Mouse (Mus musculus): ENCODE measurements around the gene Ccdc85b.

GRCm38 (mm10) chr19:5490313-5490897 is 32.7 kb upstream of the Ccdc85b start, which contains the start of gene Cfl1:
- TF ChIP-seq CTCF (IDR thresholded peaks at IDR 0.05; ENCODE audit: low read depth) (peak; percentile 34), EP300 (IDR thresholded peaks at IDR 0.05; ENCODE audit: low read depth) (no peak; the same call in 1 of the 2 replicates)
